Mouse (Mus musculus): ENCODE results near the gene Cpne4. TPM values are rescaled to one million over a fixed set of nuclear protein-coding genes. Genes with fewer than 3 reads are reported as not detected.

Gene Cpne4
- polyA plus RNA-seq, 1 experiment from 2014 or later: 33.2 TPM

GRCm38 (mm10) chr9:104922051-104922450 lies 375.0 kb downstream of the Cpne4 start:
- no peaks in the 10 kb centered on the region for H3K4me1 ChIP-seq (ENCODE audit: control insufficient read depth, insufficient read depth, low read length)
- H3K4me3 ChIP-seq (ENCODE audit: low read depth, low read length): no peak overlapping the region
- H3K27ac ChIP-seq (ENCODE audit: low read length): no peak overlapping the region
- H3K27me3 ChIP-seq (ENCODE audit: control insufficient read depth, insufficient read depth, low read depth, low read length): no peaks in the 10 kb centered on the region
- no peaks in the 10 kb centered on the region for H3K9me3 ChIP-seq (replicated peaks; ENCODE audit: control insufficient read depth, low read length, poor library complexity, severe bottlenecking)
- H3K9ac ChIP-seq (ENCODE audit: low read depth, low read length): no peak overlapping the region
- no peaks in the 10 kb centered on the region for H3K36me3 ChIP-seq (ENCODE audit: control insufficient read depth, insufficient read depth, low read length)
- ATAC-seq: no peak
- no peak overlapping the region for H3K4me2 ChIP-seq (ENCODE audit: low read length)
- 71% methylated on average over 2 of the region's 2 CpGs for WGBS

GRCm38 (mm10) chr9:104928806-104929205 lies 381.7 kb downstream of the Cpne4 start:
- Histone ChIP-seq H3K4me1 (ENCODE audit: control insufficient read depth, insufficient read depth, low read length) (no peaks in the 10 kb centered on the region), H3K9ac (ENCODE audit: low read depth, low read length) (no peak overlapping the region), H3K27me3 (ENCODE audit: control insufficient read depth, insufficient read depth, low read depth, low read length) (no peaks in the 10 kb centered on the region), H3K9me3 (replicated peaks; ENCODE audit: control insufficient read depth, low read length, poor library complexity, severe bottlenecking) (no peaks in the 10 kb centered on the region), H3K36me3 (ENCODE audit: control insufficient read depth, insufficient read depth, low read length) (no peaks in the 10 kb centered on the region), H3K27ac (ENCODE audit: low read length) (no peak overlapping the region), H3K4me3 (ENCODE audit: low read depth, low read length) (no peak overlapping the region), H3K4me2 (ENCODE audit: low read length) (no peak overlapping the region)
- 78% methylated on average over 9 of the region's 9 CpGs for WGBS
- ATAC-seq: no peak

GRCm38 (mm10) chr9:104940389-104940788 lies 393.3 kb downstream of the Cpne4 start:
- Histone ChIP-seq H3K9me3 (replicated peaks; ENCODE audit: control insufficient read depth, low read length, poor library complexity, severe bottlenecking) (no peaks in the 10 kb centered on the region), H3K4me1 (ENCODE audit: control insufficient read depth, insufficient read depth, low read length) (peaks cover 2% of the 10 kb centered on the region; the same call in 1 of the 2 replicates), H3K4me2 (ENCODE audit: low read length) (no peak overlapping the region), H3K27ac (ENCODE audit: low read length) (no peak overlapping the region), H3K4me3 (ENCODE audit: low read depth, low read length) (no peak overlapping the region), H3K36me3 (ENCODE audit: control insufficient read depth, insufficient read depth, low read length) (no peaks in the 10 kb centered on the region), H3K27me3 (ENCODE audit: control insufficient read depth, insufficient read depth, low read depth, low read length) (no peaks in the 10 kb centered on the region), H3K9ac (ENCODE audit: low read depth, low read length) (no peak overlapping the region)
- 45% methylated on average over 4 of the region's 4 CpGs for WGBS
- no peak for ATAC-seq

GRCm38 (mm10) chr9:104950551-104950950 lies 403.5 kb downstream of the Cpne4 start:
- H3K36me3 ChIP-seq (ENCODE audit: control insufficient read depth, insufficient read depth, low read length): no peaks in the 10 kb centered on the region
- H3K9me3 ChIP-seq (replicated peaks; ENCODE audit: control insufficient read depth, low read length, poor library complexity, severe bottlenecking): no peaks in the 10 kb centered on the region
- WGBS: 76% methylated on average over 4 of the region's 4 CpGs
- H3K4me2 ChIP-seq (ENCODE audit: low read length): no peak overlapping the region
- no peak overlapping the region for H3K4me3 ChIP-seq (ENCODE audit: low read depth, low read length)
- no peak overlapping the region for H3K9ac ChIP-seq (ENCODE audit: low read depth, low read length)
- H3K4me1 ChIP-seq (ENCODE audit: control insufficient read depth, insufficient read depth, low read length): no peaks in the 10 kb centered on the region
- no peaks in the 10 kb centered on the region for H3K27me3 ChIP-seq (ENCODE audit: control insufficient read depth, insufficient read depth, low read depth, low read length)
- no peak for ATAC-seq
- no peak overlapping the region for H3K27ac ChIP-seq (ENCODE audit: low read length)

- Histone ChIP-seq H3K4me2 (ENCODE audit: low read length) (no peak overlapping the region), H3K27ac (ENCODE audit: low read length) (no peak overlapping the region), H3K9ac (ENCODE audit: low read depth, low read length) (no peak overlapping the region), H3K9me3 (replicated peaks; ENCODE audit: control insufficient read depth, low read length, poor library complexity, severe bottlenecking) (no peaks in the 10 kb centered on the region), H3K4me3 (ENCODE audit: low read depth, low read length) (no peak overlapping the region), H3K27me3 (ENCODE audit: control insufficient read depth, insufficient read depth, low read depth, low read length) (no peaks in the 10 kb centered on the region), H3K4me1 (ENCODE audit: control insufficient read depth, insufficient read depth, low read length) (no peaks in the 10 kb centered on the region), H3K36me3 (ENCODE audit: control insufficient read depth, insufficient read depth, low read length) (no peaks in the 10 kb centered on the region)
- no peak for ATAC-seq
- WGBS: 82% methylated on average over 3 of the region's 3 CpGs
Measured at GRCm38 (mm10) chr9:104952176-104952575, 405.1 kb downstream of the Cpne4 start.

- Histone ChIP-seq H3K36me3 (ENCODE audit: control insufficient read depth, insufficient read depth, low read length) (no peaks in the 10 kb centered on the region), H3K27ac (ENCODE audit: low read length) (no peak overlapping the region), H3K9ac (ENCODE audit: low read depth, low read length) (no peak overlapping the region), H3K4me2 (ENCODE audit: low read length) (no peak overlapping the region), H3K9me3 (replicated peaks; ENCODE audit: control insufficient read depth, low read length, poor library complexity, severe bottlenecking) (no peaks in the 10 kb centered on the region), H3K4me3 (ENCODE audit: low read depth, low read length) (no peak overlapping the region), H3K27me3 (ENCODE audit: control insufficient read depth, insufficient read depth, low read depth, low read length) (no peaks in the 10 kb centered on the region), H3K4me1 (ENCODE audit: control insufficient read depth, insufficient read depth, low read length) (no peaks in the 10 kb centered on the region)
- ATAC-seq: no peak
- 83% methylated on average over 7 of the region's 7 CpGs for WGBS
Measured at GRCm38 (mm10) chr9:104972828-104973227, 425.7 kb downstream of the Cpne4 start.

GRCm38 (mm10) chr9:104981934-104982548 lies 435.0 kb downstream of the Cpne4 start:
- no peak for ATAC-seq
- no peak overlapping the region for H3K4me3 ChIP-seq (ENCODE audit: low read depth, low read length)
- no peaks in the 10 kb centered on the region for H3K27me3 ChIP-seq (ENCODE audit: control insufficient read depth, insufficient read depth, low read depth, low read length)
- 69% methylated on average over 2 of the region's 2 CpGs for WGBS
- H3K9ac ChIP-seq (ENCODE audit: low read depth, low read length): no peak overlapping the region
- H3K4me1 ChIP-seq (ENCODE audit: control insufficient read depth, insufficient read depth, low read length): no peaks in the 10 kb centered on the region
- no peak overlapping the region for H3K27ac ChIP-seq (ENCODE audit: low read length)
- no peaks in the 10 kb centered on the region for H3K9me3 ChIP-seq (replicated peaks; ENCODE audit: control insufficient read depth, low read length, poor library complexity, severe bottlenecking)
- no peak overlapping the region for H3K4me2 ChIP-seq (ENCODE audit: low read length)
- no peaks in the 10 kb centered on the region for H3K36me3 ChIP-seq (ENCODE audit: control insufficient read depth, insufficient read depth, low read length)

- H3K9me3 ChIP-seq (replicated peaks; ENCODE audit: control insufficient read depth, low read length, poor library complexity, severe bottlenecking): no peaks in the 10 kb centered on the region
- 63% methylated on average over 1 of the region's 1 CpGs for WGBS
- no peak overlapping the region for H3K4me3 ChIP-seq (ENCODE audit: low read depth, low read length)
- no peak overlapping the region for H3K4me2 ChIP-seq (ENCODE audit: low read length)
- no peaks in the 10 kb centered on the region for H3K4me1 ChIP-seq (ENCODE audit: control insufficient read depth, insufficient read depth, low read length)
- ATAC-seq: no peak
- no peaks in the 10 kb centered on the region for H3K36me3 ChIP-seq (ENCODE audit: control insufficient read depth, insufficient read depth, low read length)
- H3K9ac ChIP-seq (ENCODE audit: low read depth, low read length): no peak overlapping the region
- H3K27ac ChIP-seq (ENCODE audit: low read length): no peak overlapping the region
- no peaks in the 10 kb centered on the region for H3K27me3 ChIP-seq (ENCODE audit: control insufficient read depth, insufficient read depth, low read depth, low read length)
Measured at GRCm38 (mm10) chr9:104998225-104998624, 451.1 kb downstream of the Cpne4 start.

GRCm38 (mm10) chr9:105010721-105011120 lies 463.6 kb downstream of the Cpne4 start:
- H3K4me3 ChIP-seq (ENCODE audit: low read depth, low read length): no peak overlapping the region
- no peak for ATAC-seq
- no peak overlapping the region for H3K27ac ChIP-seq (ENCODE audit: low read length)
- H3K9me3 ChIP-seq (replicated peaks; ENCODE audit: control insufficient read depth, low read length, poor library complexity, severe bottlenecking): no peaks in the 10 kb centered on the region
- H3K4me1 ChIP-seq (ENCODE audit: control insufficient read depth, insufficient read depth, low read length): no peaks in the 10 kb centered on the region
- H3K9ac ChIP-seq (ENCODE audit: low read depth, low read length): no peak overlapping the region
- H3K4me2 ChIP-seq (ENCODE audit: low read length): no peak overlapping the region
- H3K36me3 ChIP-seq (ENCODE audit: control insufficient read depth, insufficient read depth, low read length): no peaks in the 10 kb centered on the region
- 38% methylated on average over 2 of the region's 2 CpGs for WGBS
- no peaks in the 10 kb centered on the region for H3K27me3 ChIP-seq (ENCODE audit: control insufficient read depth, insufficient read depth, low read depth, low read length)
